Mouse (Mus musculus) T-helper 17 cell (primary cell): Measurements from ENCODE around the gene Vps8.

Source experiments
- in situ Hi-C, 2 experiments: fragments of 300-600 bp; cut with MboI, MseI; formaldehyde crosslinking; loops; 1 replicate in 1 of 2; 2 replicates in 1 of 2; pipeline ENCODE4 v1.15.1; 2025; ENCODE audit warnings: high pct_unique_total_duplicates in 2 of 2

Gene Vps8

DNA sequence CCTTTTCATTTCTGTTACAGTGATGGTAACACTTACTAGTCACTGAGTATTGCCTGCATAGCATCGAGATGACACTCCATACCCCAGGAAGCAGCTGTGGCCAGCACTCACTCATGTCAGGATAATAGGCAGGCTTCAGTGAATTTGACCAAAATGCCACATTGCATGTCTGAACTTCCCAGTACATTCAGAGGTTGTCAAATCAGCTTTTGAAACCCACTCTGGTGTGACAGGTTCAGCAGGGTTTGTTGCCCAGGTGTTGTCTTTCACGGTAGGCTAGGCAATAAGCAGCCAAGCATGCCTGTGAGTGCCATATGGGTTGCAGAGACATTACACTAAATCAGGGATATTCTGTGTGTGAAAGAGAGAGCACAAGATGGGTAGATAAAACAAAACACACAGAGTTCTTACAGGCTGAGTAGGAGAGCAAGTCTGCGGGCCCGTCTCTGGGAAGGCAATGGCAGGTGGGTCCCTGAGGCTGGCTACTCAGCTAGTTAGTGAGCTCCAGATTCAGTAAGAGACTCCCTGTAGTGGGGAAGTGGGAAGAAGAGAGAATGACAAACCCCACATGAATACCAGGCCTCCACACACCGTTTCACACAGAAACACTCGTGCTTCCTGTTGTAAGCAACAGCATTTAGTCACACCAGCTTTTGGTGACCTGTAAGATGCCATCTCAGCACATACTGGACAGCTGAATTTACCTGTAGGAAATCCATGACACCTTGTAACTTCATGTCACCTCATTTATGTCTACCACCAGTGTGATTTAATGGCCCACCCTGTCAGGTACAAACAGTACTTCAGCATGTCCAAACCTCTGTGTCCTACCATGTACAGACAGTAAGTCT, 203.1 kb downstream of the Vps8 start:
- in situ Hi-C loops = no loop called here

DNA sequence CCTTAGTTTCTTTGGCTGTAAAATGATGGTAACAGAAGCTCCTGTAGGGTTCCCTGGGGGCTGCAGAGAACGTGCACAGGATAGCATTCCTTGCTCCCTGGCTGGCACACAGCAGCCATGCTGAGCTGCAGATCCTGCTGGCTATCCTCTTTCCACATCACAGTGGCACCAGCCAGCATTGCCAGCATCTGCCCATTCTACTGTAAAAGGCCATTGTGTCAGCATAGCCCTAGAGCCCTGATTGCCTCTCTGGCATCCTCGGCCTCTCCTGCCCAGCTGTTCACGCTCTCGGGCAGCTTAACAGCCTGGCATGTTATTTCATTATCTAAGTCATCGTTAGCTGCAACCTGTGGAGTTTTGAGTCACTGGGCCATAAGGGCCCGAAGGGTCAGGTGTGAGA, 204.3 kb downstream of the Vps8 start:
- in situ Hi-C loops = no loop called here

DNA sequence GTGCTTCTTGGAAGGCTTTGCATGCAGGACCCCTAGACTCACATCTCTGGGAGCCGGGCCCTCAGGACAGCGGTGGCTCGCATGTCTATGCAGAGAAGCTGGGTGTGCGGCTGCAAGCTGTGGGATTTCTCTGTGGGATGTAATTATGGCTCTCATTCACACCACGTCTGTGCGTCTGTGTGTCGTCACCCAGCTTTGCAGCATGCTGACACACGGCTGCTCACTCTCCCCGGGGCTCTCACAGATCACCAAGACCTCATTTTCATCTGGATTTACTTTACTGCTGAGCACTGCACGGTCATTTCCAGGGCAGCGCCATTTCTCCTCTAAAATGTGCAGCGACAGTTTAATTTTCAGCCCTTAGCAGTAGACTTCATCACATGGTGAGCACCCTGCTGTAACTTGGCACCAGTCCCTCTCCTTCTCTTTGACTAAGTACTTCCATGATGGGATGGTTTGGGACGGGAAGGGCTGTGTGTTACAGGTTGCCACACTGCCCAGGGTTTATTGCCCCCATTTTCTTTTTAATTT, 205.2 kb downstream of the Vps8 start:
- in situ Hi-C loops = no loop called here

- in situ Hi-C loops = no loop called here
These were observed 207.7 kb downstream of the Vps8 start for GRCm38 (mm10) chr16:21630614-21631013.

DNA sequence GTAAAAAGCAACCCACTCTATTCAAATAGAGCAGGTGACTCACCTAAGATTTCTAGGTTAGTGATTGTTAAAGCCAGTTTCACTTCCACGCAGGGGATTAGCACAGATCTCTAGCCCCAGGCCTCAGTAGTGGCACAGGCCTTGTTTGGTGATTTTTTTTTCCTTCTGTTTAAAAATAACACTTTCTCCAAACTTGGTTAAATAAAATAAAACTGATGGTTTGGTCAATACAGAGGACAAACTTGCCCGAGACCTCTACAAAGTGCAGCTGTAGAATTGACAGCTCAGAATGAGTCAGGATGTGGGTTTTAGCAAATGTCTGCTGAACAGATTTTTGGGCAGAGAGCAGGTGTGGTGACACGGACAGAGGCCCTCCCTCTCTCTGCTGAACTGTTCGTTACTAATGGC, 208.9 kb downstream of the Vps8 start:
- in situ Hi-C loops = no loop called here

DNA sequence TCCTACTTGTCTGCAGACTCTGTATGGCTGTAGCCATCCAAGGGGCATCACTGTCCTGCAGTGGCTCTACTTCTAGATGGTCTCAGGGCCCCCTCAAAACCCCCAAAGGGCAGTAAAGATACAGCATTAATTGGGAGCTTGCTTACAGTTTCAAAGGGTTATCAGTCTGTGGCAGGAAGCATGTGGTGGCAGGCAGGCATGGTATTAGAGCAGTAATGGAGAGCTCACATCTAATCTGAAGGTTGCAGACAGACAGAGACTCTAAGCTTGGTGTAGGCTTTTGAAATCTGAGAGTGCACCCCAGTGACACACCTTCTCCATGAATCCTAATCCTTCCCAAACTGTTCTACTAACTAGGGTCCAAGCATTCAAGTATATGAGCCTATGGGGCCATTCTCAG, 211.5 kb downstream of the Vps8 start:
- in situ Hi-C loops = no loop called here

GRCm38 (mm10) chr16:21636156-21636853, 213.4 kb downstream of the Vps8 start:
- in situ Hi-C loops = no loop called here

DNA sequence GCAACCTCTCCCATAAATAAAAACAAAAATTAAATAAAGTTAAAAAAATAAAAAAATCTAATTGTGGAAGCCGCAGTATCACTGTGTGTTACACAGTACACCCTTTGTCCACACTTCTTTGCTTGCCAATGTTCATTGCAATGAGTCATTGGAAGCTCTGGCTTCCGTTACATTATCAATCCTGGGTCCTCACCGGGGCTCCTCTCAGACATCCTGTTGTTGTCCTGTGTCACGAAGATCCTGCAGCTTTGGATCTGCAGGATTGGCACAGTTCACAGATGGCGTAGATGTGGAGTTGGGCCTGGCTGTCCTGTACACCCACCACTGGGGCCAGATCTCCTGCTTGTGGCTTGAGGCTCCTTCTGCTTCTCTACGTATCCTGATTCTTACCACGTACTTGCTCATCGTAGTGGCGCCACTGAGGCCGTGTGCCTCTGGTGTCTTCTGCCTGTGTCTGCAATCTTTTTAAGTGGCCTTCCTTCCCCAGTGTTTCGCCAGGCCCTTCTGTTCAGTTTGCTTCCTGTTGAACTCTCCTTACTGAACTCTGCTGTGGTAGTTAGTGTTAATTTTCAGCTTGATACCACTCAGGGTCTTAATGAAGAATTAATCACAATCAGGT, 214.4 kb downstream of the Vps8 start:
- in situ Hi-C loops = no loop called here

DNA sequence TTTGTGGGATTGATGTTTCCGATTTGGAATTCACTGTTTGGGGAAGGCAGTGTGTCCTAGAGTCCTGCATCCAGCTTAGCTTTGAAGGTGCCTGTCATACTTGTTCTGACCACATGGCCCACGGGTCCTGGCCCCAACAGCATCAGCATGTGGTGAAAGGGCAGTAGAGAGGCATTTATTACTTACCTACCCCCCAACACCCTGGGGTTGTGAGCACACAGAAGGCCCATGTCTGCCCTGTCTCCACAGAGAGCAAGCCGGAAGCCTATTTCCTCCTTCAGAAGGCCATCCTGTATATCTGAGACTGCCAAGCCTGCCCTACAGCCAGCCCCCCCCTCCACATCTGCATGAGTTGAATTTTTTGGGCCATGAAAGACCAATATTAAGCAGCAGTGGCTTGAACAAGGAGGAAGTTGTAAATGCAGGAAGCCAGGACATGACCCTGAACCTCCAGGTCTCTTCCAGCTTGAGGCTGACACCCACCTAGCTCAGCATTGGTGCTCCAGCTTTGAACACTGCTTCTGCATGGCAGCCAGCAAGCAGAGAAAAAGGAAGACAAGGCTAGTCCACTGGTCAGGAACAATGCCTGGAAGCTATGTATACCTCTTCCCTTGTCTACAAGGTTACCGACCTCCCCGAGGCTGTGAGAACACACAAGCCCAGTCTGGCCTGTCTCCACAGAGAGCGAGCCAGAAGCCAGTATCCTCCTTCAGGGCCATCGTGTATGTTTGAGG, 218.0 kb downstream of the Vps8 start:
- in situ Hi-C loops = no loop called here

DNA sequence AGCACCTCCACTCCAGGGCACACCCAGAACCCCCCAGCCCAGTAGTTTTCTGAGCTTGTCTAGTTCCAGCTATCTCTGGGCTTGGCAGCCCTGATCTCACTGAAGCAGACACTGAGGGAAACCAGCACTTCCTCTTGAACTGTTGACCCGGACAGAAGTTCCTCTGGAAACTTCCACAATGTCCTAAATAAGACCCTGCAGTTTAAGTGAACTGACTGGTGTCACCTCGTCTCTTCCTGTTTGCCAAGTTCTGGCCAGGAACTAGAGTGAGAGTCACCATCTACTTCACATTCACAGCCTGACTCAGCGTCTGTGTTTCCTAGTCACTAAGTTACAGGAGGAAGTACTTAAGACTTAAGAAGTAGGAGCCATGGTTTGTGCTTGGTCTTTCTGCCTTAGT, 219.0 kb downstream of the Vps8 start:
- in situ Hi-C loops = no loop called here

- in situ Hi-C loops = no loop called here
These were observed 220.0 kb downstream of the Vps8 start for GRCm38 (mm10) chr16:21642906-21643305.

- in situ Hi-C loops = no loop called here
These were observed 220.7 kb downstream of the Vps8 start for GRCm38 (mm10) chr16:21643621-21644041.

DNA sequence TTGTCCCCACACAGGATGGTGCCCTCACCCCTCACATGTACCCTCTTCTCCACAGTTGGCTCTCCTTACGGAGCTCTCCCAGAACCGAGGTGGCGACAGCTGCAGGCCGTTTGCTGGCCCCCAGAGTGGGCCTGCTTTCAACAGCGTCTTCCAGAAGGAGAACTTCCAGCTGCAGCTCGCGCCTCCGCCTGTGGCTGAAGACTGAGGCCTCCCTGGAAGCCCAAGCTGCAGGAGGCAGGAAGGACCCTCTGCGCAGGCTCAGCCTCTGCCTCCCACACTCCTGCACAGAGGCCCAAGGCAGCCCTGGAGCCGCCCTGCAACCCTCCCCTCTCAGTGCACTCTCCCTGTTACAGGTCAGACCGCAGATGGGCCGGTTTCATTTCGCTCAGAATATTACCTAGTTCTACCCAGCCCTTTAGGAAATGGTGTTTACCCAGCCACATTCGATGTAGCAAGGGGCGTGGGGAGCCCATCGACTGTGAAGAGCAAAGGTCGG, 221.2 kb downstream of the Vps8 start:
- in situ Hi-C loops = no loop called here

DNA sequence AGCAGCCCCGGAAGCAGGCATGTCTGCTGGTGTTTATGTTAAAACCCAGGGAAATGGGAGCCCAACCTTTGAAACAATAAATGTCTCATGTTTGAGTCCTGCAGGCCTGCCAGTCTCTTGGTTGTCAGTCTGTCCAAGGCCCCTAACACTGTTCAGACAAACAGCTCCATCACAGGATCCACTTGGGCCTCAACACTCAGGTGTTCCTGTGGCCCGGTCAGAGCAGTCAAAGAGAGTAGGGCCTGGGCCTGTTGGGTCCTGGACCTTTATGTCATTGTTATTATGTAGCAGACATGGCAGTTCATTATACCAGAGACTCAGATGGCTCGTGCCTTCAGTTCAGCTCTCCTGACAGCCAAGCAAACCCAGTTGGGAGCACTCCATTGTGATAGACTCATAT, 221.7 kb downstream of the Vps8 start:
- in situ Hi-C loops = no loop called here

- in situ Hi-C loops = no loop called here
These were observed 223.0 kb downstream of the Vps8 start for GRCm38 (mm10) chr16:21645915-21646314.

GRCm38 (mm10) chr16:21646496-21646895, 223.6 kb downstream of the Vps8 start:
- in situ Hi-C loops = no loop called here

DNA sequence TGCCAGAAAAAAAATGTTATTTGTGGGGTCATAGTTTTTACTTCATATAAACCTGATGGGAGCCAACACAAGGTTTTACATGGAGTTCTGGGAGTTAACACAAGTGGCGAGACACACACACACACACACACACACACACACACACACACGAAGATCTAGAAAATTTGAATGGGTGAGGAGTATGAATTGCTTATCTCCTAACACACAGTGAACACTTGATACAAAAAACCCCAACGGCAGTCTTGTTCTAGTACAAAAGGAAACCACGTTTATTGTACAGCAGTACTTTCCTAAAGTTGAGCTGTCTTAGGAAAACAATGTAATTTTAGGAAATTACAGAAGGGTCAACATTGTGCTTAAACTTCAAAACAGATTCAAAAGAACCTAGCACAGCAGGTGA, 225.9 kb downstream of the Vps8 start:
- in situ Hi-C loops = no loop called here

DNA sequence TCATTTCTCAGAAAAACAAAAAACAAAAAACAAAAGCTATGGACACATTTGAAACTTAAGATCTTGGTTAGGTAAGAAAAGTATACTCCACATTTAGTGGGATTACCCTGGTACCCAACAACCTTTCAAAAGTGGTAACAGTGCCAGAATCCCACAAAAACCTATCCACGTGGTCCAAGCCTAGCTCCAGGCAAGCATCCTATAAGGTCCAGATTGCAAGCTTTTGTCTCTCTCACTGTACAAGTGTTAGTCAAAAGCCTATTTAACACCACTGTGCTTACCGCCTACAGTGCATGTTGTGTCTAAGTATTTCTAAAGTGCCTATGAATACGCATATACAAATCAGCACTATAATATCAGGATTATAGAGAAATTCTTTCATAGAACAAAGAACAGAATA, 227.4 kb downstream of the Vps8 start:
- in situ Hi-C loops = loop anchor here in 1 of 2 experiments (10.0 kb wide), 1 partner anchor 395 kb away; no protein-coding TSS in a partner anchor

DNA sequence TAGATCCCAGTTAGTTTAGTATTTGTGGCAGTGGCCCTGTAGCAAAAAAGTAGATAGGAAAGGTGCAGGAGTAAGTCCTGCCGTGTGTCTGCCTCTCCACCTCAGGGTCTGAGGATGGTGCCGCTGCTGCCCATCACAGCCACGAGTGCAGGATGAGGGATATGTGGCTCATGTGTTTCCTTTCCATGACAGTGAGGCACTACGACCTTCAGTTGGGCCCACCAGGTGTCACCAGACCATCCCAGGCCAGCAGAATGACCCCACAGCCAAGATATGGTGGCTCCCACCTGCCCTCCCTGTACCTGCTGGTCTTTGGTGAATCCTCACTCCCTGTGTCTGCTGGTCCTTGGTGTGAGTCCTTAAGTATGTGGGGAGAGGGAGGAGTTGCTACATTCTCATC, 228.2 kb downstream of the Vps8 start:
- in situ Hi-C loops = loop anchor here in 1 of 2 experiments (10.0 kb wide), 1 partner anchor 396 kb away; no protein-coding TSS in a partner anchor

DNA sequence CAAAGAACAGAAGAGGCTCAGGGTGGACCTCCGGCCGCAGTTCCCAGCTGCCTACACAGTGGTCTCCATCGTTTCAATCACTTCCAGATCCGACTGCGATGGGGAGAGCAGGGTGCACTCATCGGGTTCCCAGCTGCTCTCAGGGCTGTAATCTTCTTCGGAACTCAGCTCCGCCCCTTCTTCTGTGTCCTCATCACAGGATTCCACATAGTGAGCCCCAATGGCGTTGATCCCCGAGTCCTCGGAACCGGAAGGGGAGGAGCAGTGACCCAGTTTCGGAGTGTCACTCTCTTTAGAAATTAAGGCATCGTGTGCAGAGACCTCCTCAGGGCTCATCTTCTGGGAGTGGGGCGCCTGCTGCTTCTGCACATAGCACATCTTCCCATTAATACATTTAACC, 230.2 kb downstream of the Vps8 start:
- in situ Hi-C loops = loop anchor here in 1 of 2 experiments (10.0 kb wide), 1 partner anchor 398 kb away; no protein-coding TSS in a partner anchor

GRCm38 (mm10) chr16:21654384-21654783, 231.5 kb downstream of the Vps8 start:
- in situ Hi-C loops = loop anchor here in 1 of 2 experiments (10.0 kb wide), 1 partner anchor 400 kb away; no protein-coding TSS in a partner anchor
